Mouse (Mus musculus): Measurements from ENCODE around the gene Rad9a.

- TF ChIP-seq CTCF (IDR thresholded peaks at IDR 0.05), result no peak
- TF ChIP-seq EP300 (IDR thresholded peaks at IDR 0.05), result no peak
Measured at GRCm38 (mm10) chr19:4226779-4227178, 25.3 kb upstream of the Rad9a start.

Data from lung, postnatal 0 days (tissue).